Mouse (Mus musculus): ENCODE results near the gene Exoc7.
A peak's percentile ranks its signal among the peaks of the same experiment; 100 is the strongest.

Exoc7 gene

DNA sequence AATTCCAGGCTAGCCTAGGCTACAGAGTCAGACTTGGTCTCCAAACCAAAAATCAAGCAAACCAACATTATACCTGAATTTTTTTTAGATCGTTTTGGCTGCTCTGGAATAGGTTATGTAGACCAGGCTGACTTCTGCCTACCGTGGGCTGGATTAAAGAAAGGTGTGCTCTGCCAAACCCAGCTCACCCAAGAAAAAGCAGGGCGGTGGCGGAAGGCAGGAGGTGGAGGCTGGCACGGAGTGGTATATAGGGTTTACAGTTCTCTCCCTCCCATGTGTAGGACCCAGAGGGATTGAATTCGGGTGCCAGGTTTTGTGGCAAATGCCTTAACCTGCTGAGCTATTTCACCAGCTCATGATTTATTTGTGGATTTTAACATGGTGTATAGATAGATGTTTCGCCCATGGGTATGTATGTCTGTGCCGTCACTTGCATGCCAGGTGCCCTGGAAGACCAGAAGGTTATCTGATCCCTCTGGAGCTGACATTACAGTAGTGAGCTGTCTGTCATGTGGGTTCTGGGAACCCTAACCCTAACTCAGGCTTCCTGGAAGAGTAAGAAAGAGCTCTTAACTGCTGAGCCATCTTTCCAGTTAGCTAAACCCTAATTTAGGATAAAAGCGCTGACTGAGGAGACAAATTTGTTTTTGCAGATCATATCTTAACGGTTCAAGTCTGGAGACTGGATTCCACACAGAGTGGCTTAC lies at the start of gene Exoc7:
Gene Exoc7, minus strand, starts transcription at position 215 of the 707 bp plus-strand sequence.
- no peak for DNase-seq (ENCODE audit: low read depth)

DNA sequence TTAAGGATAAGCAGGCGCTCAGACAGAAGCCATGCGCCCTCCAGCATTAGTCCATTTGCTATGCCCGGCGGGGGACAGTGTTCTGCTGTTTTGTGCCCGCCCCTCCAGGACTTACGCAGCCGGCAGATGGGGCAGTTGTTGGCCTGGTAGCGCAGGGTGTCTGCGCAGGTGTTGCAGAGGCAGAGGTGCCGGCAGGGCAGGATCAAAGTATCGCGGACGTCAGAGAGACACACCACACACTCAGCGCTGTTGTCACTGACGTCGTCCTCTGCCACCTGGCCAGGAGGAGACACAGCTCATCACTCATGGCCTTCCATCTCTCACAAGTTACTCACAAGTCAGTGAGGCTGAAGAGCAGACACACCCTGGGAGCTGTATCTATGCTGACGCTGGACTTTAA lies 47.5 kb upstream of the Exoc7 start:
- DNase-seq (ENCODE audit: low read depth), result no peak

DNA sequence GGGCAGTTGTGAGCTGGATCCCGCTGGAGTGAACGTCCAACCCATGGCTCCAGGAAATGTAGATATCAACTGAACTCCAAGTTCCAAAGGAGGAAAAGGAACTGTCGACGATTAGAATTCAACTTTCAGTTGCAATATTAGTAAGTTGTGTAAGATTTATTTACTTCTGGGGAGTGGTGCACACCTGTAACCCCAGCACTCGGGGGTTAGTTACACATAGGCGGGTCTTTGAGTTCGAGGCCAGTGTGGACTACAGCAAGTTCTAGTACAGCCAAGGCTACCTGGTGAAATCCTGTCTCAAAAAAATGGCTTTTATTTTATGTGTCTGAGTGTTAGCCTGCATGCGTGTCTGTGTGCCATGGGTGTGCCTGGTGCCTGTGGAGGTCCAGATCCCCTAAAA lies 46.5 kb upstream of the Exoc7 start:
- no peak for DNase-seq (ENCODE audit: low read depth)

- DNase-seq (ENCODE audit: low read depth), result no peak
These were observed 44.3 kb upstream of the Exoc7 start for GRCm38 (mm10) chr11:116351294-116351693.

- DNase-seq (ENCODE audit: low read depth), result no peak
These were observed 40.9 kb upstream of the Exoc7 start for GRCm38 (mm10) chr11:116347955-116348354.

DNA sequence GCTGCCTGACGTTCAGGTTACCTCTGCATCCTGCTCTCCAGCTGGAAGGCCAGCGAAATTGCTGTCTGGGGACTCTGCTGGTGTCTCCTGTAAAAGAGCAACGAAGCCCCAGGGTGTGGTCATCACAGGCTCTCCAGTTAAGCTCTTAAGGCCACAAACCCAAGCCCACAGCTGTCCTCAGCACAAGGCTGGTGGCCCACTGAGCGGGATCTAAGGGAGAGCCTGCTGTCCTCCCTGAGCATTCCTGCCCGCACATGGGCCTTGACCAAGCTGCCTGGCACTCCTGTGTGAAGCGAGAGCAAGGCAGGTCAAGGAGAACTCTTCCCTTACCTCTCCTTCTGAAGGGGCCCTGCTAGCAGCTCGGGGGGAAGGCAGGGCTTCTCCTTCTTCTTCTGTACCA lies 40.0 kb upstream of the Exoc7 start:
- DNase-seq (ENCODE audit: low read depth), result no peak

GRCm38 (mm10) chr11:116342069-116342791 lies 35.2 kb upstream of the Exoc7 start:
- no peak for DNase-seq (ENCODE audit: low read depth)

DNA sequence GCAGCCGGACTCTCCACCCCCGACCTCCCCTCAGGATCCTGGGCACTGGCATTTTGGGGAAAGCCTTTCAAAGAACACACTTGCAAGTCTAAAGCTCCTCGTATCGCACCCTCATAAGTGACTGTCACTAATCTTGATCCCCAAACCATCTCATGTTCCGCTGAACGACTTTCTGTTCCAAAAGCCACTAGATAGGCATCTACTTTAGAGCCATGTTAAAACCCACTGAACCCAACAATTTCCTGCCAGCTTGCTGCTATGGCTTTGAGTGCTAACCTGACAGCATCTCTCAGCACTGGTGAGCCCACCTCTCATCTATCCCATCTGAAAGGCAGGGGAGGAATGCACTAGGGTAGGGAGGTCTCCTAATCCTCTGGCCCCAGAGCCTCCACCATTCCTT lies 30.5 kb upstream of the Exoc7 start:
- DNase-seq (ENCODE audit: low read depth), result no peak

GRCm38 (mm10) chr11:116337000-116337399 lies 30.0 kb upstream of the Exoc7 start:
- no peak for DNase-seq (ENCODE audit: low read depth)

- no peak for DNase-seq (ENCODE audit: low read depth)
These were observed 29.4 kb upstream of the Exoc7 start for GRCm38 (mm10) chr11:116336393-116336792.

- peak; percentile 80 for DNase-seq (ENCODE audit: low read depth)
These were observed 28.4 kb upstream of the Exoc7 start, which contains the start of gene Foxj1 for GRCm38 (mm10) chr11:116335244-116336036. TSS of gene Foxj1 (minus strand) at chr11:116335399.

DNA sequence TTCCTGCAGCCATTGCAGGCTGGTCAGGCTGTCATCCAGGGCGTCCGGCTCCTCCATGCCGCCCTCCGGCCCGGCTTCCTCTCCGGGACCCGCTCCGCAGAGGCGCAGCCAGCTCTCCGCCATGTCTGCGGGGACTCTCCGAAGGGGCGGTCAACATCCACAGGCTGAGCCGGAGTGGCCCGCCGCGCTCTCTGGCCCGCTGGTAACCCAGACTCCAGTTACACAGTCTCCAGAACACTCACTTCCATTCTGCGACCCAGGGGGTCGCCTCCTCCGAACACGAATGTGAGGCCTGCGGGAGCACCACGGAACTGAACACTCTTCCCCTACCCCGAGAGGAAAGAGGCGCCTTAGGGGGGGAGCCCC lies 27.4 kb upstream of the Exoc7 start:
- no peak for DNase-seq (ENCODE audit: low read depth)

- DNase-seq (ENCODE audit: low read depth), result no peak
These were observed 26.7 kb upstream of the Exoc7 start for GRCm38 (mm10) chr11:116333526-116334416.

- no peak for DNase-seq (ENCODE audit: low read depth)
These were observed 25.9 kb upstream of the Exoc7 start for GRCm38 (mm10) chr11:116332983-116333270.

GRCm38 (mm10) chr11:116332232-116332982 lies 25.4 kb upstream of the Exoc7 start:
- DNase-seq (ENCODE audit: low read depth), result no peak

DNA sequence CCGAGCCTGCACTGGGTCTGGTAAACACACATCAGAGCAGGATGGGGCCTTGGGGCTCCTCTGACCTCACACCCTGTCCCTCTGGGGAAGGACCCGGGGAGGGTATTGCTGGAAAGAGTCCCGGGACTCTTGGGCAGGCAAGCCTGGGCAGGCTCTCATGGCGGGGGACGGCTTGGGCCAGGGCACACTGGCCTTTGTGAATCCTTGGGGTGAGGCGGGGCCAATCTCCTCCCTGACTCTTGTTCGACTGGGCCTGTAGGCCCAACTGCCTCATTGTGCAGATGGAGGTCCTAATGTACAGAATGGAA lies 23.1 kb upstream of the Exoc7 start:
- no peak for DNase-seq (ENCODE audit: low read depth)

- DNase-seq (ENCODE audit: low read depth), result no peak
These were observed 22.5 kb upstream of the Exoc7 start for GRCm38 (mm10) chr11:116329314-116330210.

- DNase-seq (ENCODE audit: low read depth), result no peak
These were observed 20.1 kb upstream of the Exoc7 start for GRCm38 (mm10) chr11:116326963-116327603.

DNA sequence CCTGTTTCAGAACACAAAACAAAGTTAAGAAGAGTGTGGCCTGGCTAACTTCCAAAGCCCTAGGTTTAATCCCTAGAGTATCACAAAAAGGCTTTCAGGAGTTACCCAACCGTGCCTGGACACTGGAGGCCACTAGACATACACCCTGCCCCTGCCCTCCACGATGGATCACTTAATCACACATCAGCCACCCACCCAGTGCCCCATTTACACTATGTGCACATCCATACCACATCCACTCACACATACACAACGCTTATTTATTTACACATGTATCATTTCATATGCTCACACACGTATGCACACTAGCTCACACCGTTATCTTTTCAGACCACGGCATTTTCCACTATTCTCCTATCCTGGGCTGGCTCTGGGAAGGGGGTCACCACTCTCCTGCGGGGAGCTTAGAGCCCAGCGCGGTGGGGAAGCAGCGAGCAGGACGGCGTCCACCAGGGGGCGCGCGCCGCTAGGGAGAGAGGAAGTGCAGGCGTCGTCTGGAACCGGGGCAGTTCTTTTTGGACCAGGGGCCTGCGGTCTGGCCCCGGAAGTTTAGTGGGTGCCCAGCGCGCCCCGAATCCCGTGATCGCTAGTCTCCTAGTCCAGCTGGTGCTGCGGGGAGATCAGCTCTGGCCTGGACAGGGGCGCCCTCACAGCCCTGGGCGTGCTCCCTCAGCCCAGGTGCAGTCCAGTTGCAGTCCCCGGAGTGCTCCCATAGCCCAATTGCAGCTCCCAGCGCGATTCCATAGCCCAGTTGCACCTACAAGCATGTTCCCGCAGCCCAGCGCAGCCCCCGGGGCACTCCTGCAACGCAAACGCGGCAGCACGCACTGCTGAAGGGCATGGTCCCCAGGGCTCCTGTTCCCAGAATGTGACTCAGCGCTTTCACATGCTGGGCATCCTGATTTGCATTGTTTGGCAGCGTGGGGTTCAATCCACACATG lies 12.0 kb upstream of the Exoc7 start:
- peak; percentile 58 for DNase-seq (ENCODE audit: low read depth)
